Mouse (Mus musculus): Measurements from ENCODE around the gene Zfp110. TPM values are rescaled to one million over a fixed set of nuclear protein-coding genes. Genes with fewer than 3 reads are reported as not detected.
"Not testable (repeated sequence)": the region's sequence is repeated elsewhere in the genome, so short reads cannot be mapped to it uniquely, and the experiment has no call there.

Zfp110 gene
- polyA plus RNA-seq (2016; fragmentation: Nextera tagmentation; extraction: Ambion mirVana), result 16.1 and 16.4 TPM in 2 replicates

- WGBS (ENCODE audit: insufficient replicate concordance), result 2% methylated on average over 47 of the region's 47 CpGs
- H3K4me1 ChIP-seq, result peaks cover 19% of the 10 kb centered on the region
- H3K9me3 ChIP-seq (replicated peaks), result peaks cover 9% of the 10 kb centered on the region; the same call in 1 of the 2 replicates
- H3K27ac ChIP-seq, result peak within 1 kb of the TSS; percentile 62
- H3K4me3 ChIP-seq, result peak within 1 kb of the TSS; percentile 71
- H3K4me2 ChIP-seq, result peak within 1 kb of the TSS; percentile 80
- H3K36me3 ChIP-seq, result peaks cover 34% of the 10 kb centered on the region
- H3K9ac ChIP-seq, result peak within 1 kb of the TSS; percentile 79
- H3K27me3 ChIP-seq (replicated peaks), result no peaks in the 10 kb centered on the region
- ATAC-seq, result peak; percentile 98
These were observed at the start of gene Zfp110 for GRCm38 (mm10) chr7:12834162-12835120. Gene Zfp110 (plus strand): TSS chr7:12834761.

DNA sequence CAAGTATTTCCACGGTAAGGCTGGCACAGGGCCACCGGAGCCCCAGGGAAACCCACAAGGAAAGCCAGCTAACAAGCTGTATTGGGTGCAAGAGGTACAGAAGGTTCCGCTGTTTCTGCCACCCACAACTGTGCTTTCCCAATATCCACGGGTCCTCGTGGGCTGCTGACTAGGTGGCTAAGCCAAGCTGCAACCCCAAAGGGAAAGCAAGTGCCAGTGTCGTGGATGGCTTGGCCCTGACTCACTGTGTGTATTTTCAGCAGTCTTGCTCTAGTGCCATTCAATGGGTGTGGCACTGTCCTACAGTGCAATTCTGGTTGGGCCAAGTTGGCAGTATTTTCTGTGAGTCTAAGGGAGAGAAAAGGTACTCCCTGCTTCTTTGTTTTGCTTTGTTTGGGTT lies 47.2 kb upstream of the Zfp110 start:
- Histone ChIP-seq H3K4me3 (no peak overlapping the region), H3K27ac (no peak overlapping the region), H3K4me1 (no peaks in the 10 kb centered on the region), H3K9ac (no peak overlapping the region), H3K4me2 (no peak overlapping the region), H3K9me3 (replicated peaks) (no peaks in the 10 kb centered on the region), H3K36me3 (no peaks in the 10 kb centered on the region), H3K27me3 (replicated peaks) (no peaks in the 10 kb centered on the region)
- ATAC-seq, result no peak
- 57% methylated on average over 6 of the region's 6 CpGs for WGBS (ENCODE audit: insufficient replicate concordance)

- 28% methylated on average over 5 of the region's 5 CpGs for WGBS (ENCODE audit: insufficient replicate concordance)
- no peak overlapping the region for H3K9ac ChIP-seq
- H3K27me3 ChIP-seq (replicated peaks), result no peaks in the 10 kb centered on the region
- H3K36me3 ChIP-seq, result no peaks in the 10 kb centered on the region
- no peaks in the 10 kb centered on the region for H3K4me1 ChIP-seq
- no peak overlapping the region for H3K27ac ChIP-seq
- no peaks in the 10 kb centered on the region for H3K9me3 ChIP-seq (replicated peaks)
- H3K4me3 ChIP-seq, result no peak overlapping the region
- ATAC-seq, result no peak
- H3K4me2 ChIP-seq, result no peak overlapping the region
These were observed 46.5 kb upstream of the Zfp110 start for GRCm38 (mm10) chr7:12788025-12788424.

- WGBS (ENCODE audit: insufficient replicate concordance), result 56% methylated on average over 11 of the region's 11 CpGs
- not testable (repeated sequence) for H3K27me3 ChIP-seq (replicated peaks); H3K9ac ChIP-seq; H3K4me1 ChIP-seq; H3K27ac ChIP-seq; H3K4me3 ChIP-seq; H3K4me2 ChIP-seq; H3K9me3 ChIP-seq (replicated peaks); ATAC-seq; H3K36me3 ChIP-seq
These were observed 41.9 kb upstream of the Zfp110 start for GRCm38 (mm10) chr7:12792624-12793023.

- H3K4me1 ChIP-seq, result peaks cover 6% of the 10 kb centered on the region; the same call in 1 of the 2 replicates
- peaks cover 6% of the 10 kb centered on the region for H3K36me3 ChIP-seq
- 73% methylated on average over 2 of the region's 2 CpGs for WGBS (ENCODE audit: insufficient replicate concordance)
- H3K9ac ChIP-seq, result no peak overlapping the region
- H3K27ac ChIP-seq, result no peak overlapping the region
- no peak for ATAC-seq
- no peak overlapping the region for H3K4me3 ChIP-seq
- no peak overlapping the region for H3K4me2 ChIP-seq
- H3K27me3 ChIP-seq (replicated peaks), result no peaks in the 10 kb centered on the region
- peaks cover 4% of the 10 kb centered on the region; the same call in 1 of the 2 replicates for H3K9me3 ChIP-seq (replicated peaks)
These were observed 36.6 kb upstream of the Zfp110 start for GRCm38 (mm10) chr7:12797971-12798370.

- 89% methylated on average over 1 of the region's 1 CpGs for WGBS (ENCODE audit: insufficient replicate concordance)
- no peak for ATAC-seq
- H3K9me3 ChIP-seq (replicated peaks), result peaks cover 4% of the 10 kb centered on the region; the same call in 1 of the 2 replicates
- H3K4me1 ChIP-seq, result peaks cover 18% of the 10 kb centered on the region
- H3K9ac ChIP-seq, result no peak overlapping the region
- H3K4me3 ChIP-seq, result no peak overlapping the region
- H3K4me2 ChIP-seq, result no peak overlapping the region
- peaks cover 6% of the 10 kb centered on the region for H3K36me3 ChIP-seq
- no peaks in the 10 kb centered on the region for H3K27me3 ChIP-seq (replicated peaks)
- no peak overlapping the region for H3K27ac ChIP-seq
These were observed 35.0 kb upstream of the Zfp110 start for GRCm38 (mm10) chr7:12799554-12799953.

DNA sequence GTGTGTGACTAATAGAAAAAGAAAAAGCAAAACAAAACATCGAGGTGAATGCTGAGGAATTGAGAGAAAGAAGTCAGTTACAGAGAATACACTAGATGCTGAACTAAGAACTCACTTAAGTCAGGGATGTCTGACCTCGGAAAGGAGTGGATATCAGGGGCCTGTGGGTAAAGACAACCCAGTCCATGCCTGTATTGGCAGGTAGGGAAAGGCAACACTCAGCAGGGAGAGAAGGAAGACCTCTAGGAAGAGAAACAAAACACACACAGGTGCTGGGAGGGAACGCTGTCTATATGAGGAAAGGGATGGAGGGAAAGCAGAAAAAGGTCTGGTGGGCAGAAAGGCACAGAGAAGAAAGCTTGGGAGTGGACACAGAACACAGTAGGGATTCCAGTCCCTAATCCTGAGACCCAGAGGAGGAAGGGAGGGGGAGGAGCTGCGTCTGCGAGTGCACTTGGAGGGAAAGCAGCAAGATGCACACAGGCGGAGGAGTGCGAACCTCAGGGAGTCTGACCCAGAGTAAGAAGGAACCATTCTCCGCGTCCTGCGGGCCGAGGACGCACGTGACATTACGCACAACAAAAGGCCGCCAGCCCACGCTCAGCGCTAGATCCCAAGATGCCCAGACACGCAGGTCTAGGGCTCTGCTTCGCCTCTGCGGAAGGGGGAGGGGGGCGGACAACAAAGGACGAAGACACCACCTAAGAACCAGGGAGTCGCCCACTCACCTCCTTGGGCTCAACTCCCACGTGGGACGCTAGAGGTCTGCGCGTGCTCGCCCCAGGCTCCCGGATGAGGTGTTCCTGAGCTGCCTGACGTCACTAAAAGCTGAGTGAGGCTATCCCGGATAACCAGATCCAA lies 31.5 kb upstream of the Zfp110 start, which contains the start of gene Zscan18:
Gene Zscan18 (minus strand): TSS at position 770 of the 861 bp plus-strand sequence.
- H3K4me1 ChIP-seq, result peaks cover 18% of the 10 kb centered on the region
- WGBS (ENCODE audit: insufficient replicate concordance), result 4% methylated on average over 31 of the region's 31 CpGs
- H3K27ac ChIP-seq, result no peak within 1 kb of the TSS
- H3K4me3 ChIP-seq, result peak within 1 kb of the TSS; percentile 48
- peak within 1 kb of the TSS; percentile 53 for H3K9ac ChIP-seq
- no peaks in the 10 kb centered on the region for H3K9me3 ChIP-seq (replicated peaks)
- H3K27me3 ChIP-seq (replicated peaks), result no peaks in the 10 kb centered on the region
- peaks cover 17% of the 10 kb centered on the region for H3K36me3 ChIP-seq
- peak; percentile 87 for ATAC-seq
- peak within 1 kb of the TSS; percentile 76 for H3K4me2 ChIP-seq

- peak overlapping the region; percentile 53 for H3K9ac ChIP-seq
- peak overlapping the region; percentile 48 for H3K4me3 ChIP-seq
- H3K27ac ChIP-seq, result no peak overlapping the region
- H3K4me2 ChIP-seq, result peak overlapping the region; percentile 76
- H3K4me1 ChIP-seq, result peaks cover 18% of the 10 kb centered on the region
- WGBS (ENCODE audit: insufficient replicate concordance), result 2% methylated on average over 16 of the region's 16 CpGs
- peaks cover 23% of the 10 kb centered on the region for H3K36me3 ChIP-seq
- no peaks in the 10 kb centered on the region for H3K9me3 ChIP-seq (replicated peaks)
- ATAC-seq, result no peak; the same call in 1 of the 2 replicates
- H3K27me3 ChIP-seq (replicated peaks), result no peaks in the 10 kb centered on the region
These were observed 30.9 kb upstream of the Zfp110 start for GRCm38 (mm10) chr7:12803727-12804071.

- Histone ChIP-seq H3K9me3 (replicated peaks) (peaks cover 20% of the 10 kb centered on the region), H3K4me2 (no peak overlapping the region), H3K4me1 (peaks cover 9% of the 10 kb centered on the region), H3K27me3 (replicated peaks) (no peaks in the 10 kb centered on the region), H3K36me3 (peaks cover 51% of the 10 kb centered on the region), H3K9ac (no peak overlapping the region), H3K27ac (no peak overlapping the region), H3K4me3 (no peak overlapping the region)
- no peak for ATAC-seq
- WGBS (ENCODE audit: insufficient replicate concordance), result 92% methylated on average over 8 of the region's 8 CpGs
These were observed 19.0 kb upstream of the Zfp110 start for GRCm38 (mm10) chr7:12815566-12815965.

GRCm38 (mm10) chr7:12818521-12819295 lies 15.9 kb upstream of the Zfp110 start, which contains the start of gene Zfp329:
Gene Zfp329 (minus strand): TSS chr7:12818858.
- H3K27me3 ChIP-seq (replicated peaks), result peaks cover 5% of the 10 kb centered on the region; the same call in 1 of the 2 replicates
- H3K4me1 ChIP-seq, result peaks cover 9% of the 10 kb centered on the region
- peak; percentile 97 for ATAC-seq
- H3K36me3 ChIP-seq, result peaks cover 23% of the 10 kb centered on the region
- WGBS (ENCODE audit: insufficient replicate concordance), result under 1% methylated on average over 40 of the region's 40 CpGs
- peaks cover 8% of the 10 kb centered on the region for H3K9me3 ChIP-seq (replicated peaks)
- H3K4me3 ChIP-seq, result peak within 1 kb of the TSS; percentile 74
- H3K9ac ChIP-seq, result peak within 1 kb of the TSS; percentile 76
- peak within 1 kb of the TSS; percentile 38; the same call in 1 of the 2 replicates for H3K27ac ChIP-seq
- H3K4me2 ChIP-seq, result peak within 1 kb of the TSS; percentile 75

DNA sequence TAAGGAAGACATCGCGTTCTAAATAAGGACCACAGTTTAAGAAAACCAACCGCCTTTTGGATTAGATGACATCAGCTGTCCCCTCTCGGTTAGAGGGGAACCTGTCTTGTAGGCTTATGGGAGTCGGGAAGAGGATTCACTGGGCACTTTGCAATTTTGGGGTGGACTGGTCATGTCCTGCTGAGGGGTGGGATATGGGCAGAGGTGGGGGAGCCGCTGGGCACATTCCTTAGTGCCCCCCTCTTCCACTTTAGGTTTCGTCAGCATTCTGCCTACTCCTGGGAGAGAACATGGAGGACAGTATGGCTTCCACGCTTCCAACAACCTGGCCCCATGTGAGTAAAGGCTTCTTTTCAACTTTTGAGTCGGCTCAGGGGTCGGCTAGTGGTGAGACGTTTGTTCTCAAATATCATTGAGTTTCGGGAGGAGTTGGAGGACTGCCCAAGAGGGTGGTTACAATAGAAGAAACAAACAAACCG lies 671 bp downstream of the Zfp110 start:
- Histone ChIP-seq H3K27ac (peak overlapping the region; percentile 62), H3K9me3 (replicated peaks) (peaks cover 16% of the 10 kb centered on the region), H3K4me2 (peak overlapping the region; percentile 80), H3K4me1 (peaks cover 19% of the 10 kb centered on the region), H3K9ac (peak overlapping the region; percentile 79), H3K36me3 (peaks cover 40% of the 10 kb centered on the region), H3K27me3 (replicated peaks) (no peaks in the 10 kb centered on the region), H3K4me3 (peak overlapping the region; percentile 71)
- WGBS (ENCODE audit: insufficient replicate concordance), result 29% methylated on average over 13 of the region's 13 CpGs
- ATAC-seq, result peak; percentile 38

All from liver, embryonic 12.5 days (tissue).